Mouse (Mus musculus) c-Kit-negative CD71-positive TER-119-positive erythroid progenitor cells, embryonic 14.5 days (primary cell): ENCODE results near the gene Gm17677.

ENCODE experiments used
- DNase-seq: peaks from one replicate; pipeline ENCODE4 v3.0.0-alpha.2; 2013; ENCODE audit warnings: low read depth, low spot score

The Gm17677 gene

DNA sequence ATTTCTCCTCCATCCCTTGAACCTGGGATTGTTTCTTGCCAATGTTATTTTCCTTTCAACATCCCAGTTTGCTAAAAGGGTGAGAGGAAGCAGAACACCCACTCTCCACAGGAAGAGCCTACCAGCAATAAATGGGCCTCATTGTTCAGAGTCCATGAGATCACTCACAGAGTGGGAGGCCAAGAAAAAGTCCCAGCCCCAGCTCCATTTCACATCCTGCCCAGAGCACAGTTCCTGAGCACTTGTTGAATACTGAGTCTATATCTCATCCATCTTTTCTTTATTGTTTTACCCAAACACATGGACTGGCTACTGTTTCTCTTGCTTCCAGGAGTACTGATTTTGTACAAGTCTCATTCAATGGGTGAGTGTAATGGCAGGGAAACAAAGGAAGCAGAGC, at the start of gene Gm17677:
TSS of gene Gm17677 (plus strand) at position 301 of the 400 bp plus-strand sequence.
- no peak for DNase-seq

GRCm38 (mm10) chr9:35691924-35692323, 48.9 kb upstream of the Gm17677 start:
- no peak for DNase-seq

DNA sequence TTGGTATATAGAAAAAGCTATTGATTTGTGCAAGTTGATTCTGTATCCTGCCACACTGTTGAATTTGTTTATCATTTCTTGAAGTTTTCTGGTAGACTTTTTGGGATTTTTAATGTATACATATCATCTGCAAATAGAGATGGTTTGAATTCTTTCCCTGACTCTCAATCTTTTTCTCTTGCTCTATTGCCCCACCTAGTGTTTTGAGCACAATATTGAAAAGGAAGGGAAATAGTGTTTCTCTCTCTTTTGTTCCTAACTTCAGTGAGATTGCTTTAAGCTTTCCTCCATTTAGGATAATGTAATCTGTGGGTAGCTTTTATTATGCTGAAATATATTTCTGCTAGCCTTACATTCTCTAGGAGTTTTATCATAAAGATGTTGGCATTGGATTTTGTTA, 33.6 kb upstream of the Gm17677 start:
- no peak for DNase-seq

- no peak for DNase-seq
Measured at GRCm38 (mm10) chr9:35756843-35757242, 16.0 kb downstream of the Gm17677 start.

- DNase-seq: no peak
Measured at GRCm38 (mm10) chr9:35778009-35778408, 37.2 kb downstream of the Gm17677 start, which contains the start of gene Gm17727. Gene Gm17727 (minus strand): TSS chr9:35778109.

- no peak for DNase-seq
Measured at GRCm38 (mm10) chr9:35790001-35790400, 49.2 kb downstream of the Gm17677 start, which contains the start of the genes Gm27235 and D730048I06Rik. Gene Gm27235 (minus strand): TSS chr9:35790101. Gene D730048I06Rik (minus strand): TSS chr9:35790112.
